In genomic region chr15:7813531-7814370, GRCm38 (mm10) we compare ENCODE assay signal across 7 mouse cellular contexts. TPM values are rescaled to one million over a fixed set of nuclear protein-coding genes. Genes with fewer than 3 reads are reported as not detected.
DNase-seq lines count a peak whose midpoint lies in the region; ATAC-seq and TF ChIP-seq lines count a peak whose summit lies in the region.

No protein-coding gene starts in this region.

- H3K36me3 ChIP-seq in lung, embryonic 15.5 days = no peaks in the 10 kb centered on the region
- H3K36me3 ChIP-seq in embryonic facial prominence, embryonic 14.5 days (ENCODE audit: control insufficient read depth, insufficient read depth, low read length) = no peaks in the 10 kb centered on the region
- no peaks in the 10 kb centered on the region for H3K36me3 ChIP-seq in hindbrain, postnatal 0 days (ENCODE audit: insufficient read depth, low read length)
- H3K36me3 ChIP-seq in midbrain, embryonic 12.5 days = no peaks in the 10 kb centered on the region

- no peak overlapping the region for H3K27ac ChIP-seq in lung, embryonic 15.5 days
- no peak overlapping the region for H3K27ac ChIP-seq in embryonic facial prominence, embryonic 14.5 days (replicated peaks; ENCODE audit: low read depth, low read length)
- no peak overlapping the region for H3K27ac ChIP-seq in hindbrain, postnatal 0 days
- H3K27ac ChIP-seq in midbrain, embryonic 12.5 days (replicated peaks) = no peak overlapping the region

- TF ChIP-seq CTCF in hindbrain, postnatal 0 days (IDR thresholded peaks at IDR 0.05; ENCODE audit: low read depth) = no peak

- 2% methylated on average over 43 of the region's 45 CpGs for WGBS in lung, embryonic 15.5 days
- under 1% methylated on average over 39 of the region's 45 CpGs for WGBS in embryonic facial prominence, embryonic 14.5 days
- under 1% methylated on average over 42 of the region's 45 CpGs for WGBS in hindbrain, postnatal 0 days
- 0% methylated on average over 39 of the region's 45 CpGs for WGBS in midbrain, embryonic 12.5 days

- peak overlapping the region; percentile 46 for H3K4me3 ChIP-seq in lung, embryonic 15.5 days
- peak overlapping the region; percentile 60 for H3K4me3 ChIP-seq in embryonic facial prominence, embryonic 14.5 days (ENCODE audit: low read depth, low read length)
- H3K4me3 ChIP-seq in hindbrain, postnatal 0 days (ENCODE audit: low read length) = peak overlapping the region; percentile 58
- peak overlapping the region; percentile 54 for H3K4me3 ChIP-seq in midbrain, embryonic 12.5 days

- no peak for ATAC-seq in lung, embryonic 15.5 days (ENCODE audit: borderline replicate concordance, extremely low read depth, low FRiP score, low TSS enrichment)
- ATAC-seq in embryonic facial prominence, embryonic 14.5 days (ENCODE audit: low read depth) = no peak
- 0 out of 2 replicates have a peak, but pooled peaks have one; percentile 8 for ATAC-seq in hindbrain, postnatal 0 days
- ATAC-seq in midbrain, embryonic 12.5 days (ENCODE audit: low FRiP score, low read depth) = peak; percentile 20; the same call in 1 of the 2 replicates

- H3K4me2 ChIP-seq in lung, embryonic 15.5 days = peak overlapping the region; percentile 95
- H3K4me2 ChIP-seq in embryonic facial prominence, embryonic 14.5 days (ENCODE audit: low read depth, low read length) = peak overlapping the region; percentile 89
- peak overlapping the region; percentile 97 for H3K4me2 ChIP-seq in hindbrain, postnatal 0 days (ENCODE audit: low read depth, low read length)
- peak overlapping the region; percentile 90 for H3K4me2 ChIP-seq in midbrain, embryonic 12.5 days (replicated peaks)

- peaks cover 96% of the 10 kb centered on the region for H3K27me3 ChIP-seq in lung, embryonic 15.5 days
- H3K27me3 ChIP-seq in embryonic facial prominence, embryonic 14.5 days (replicated peaks; ENCODE audit: control insufficient read depth, insufficient read depth, low read length) = peaks cover 95% of the 10 kb centered on the region
- H3K27me3 ChIP-seq in hindbrain, postnatal 0 days (ENCODE audit: insufficient read depth, low read length) = peaks cover 68% of the 10 kb centered on the region
- peaks cover 98% of the 10 kb centered on the region for H3K27me3 ChIP-seq in midbrain, embryonic 12.5 days

- H3K9me3 ChIP-seq in lung, embryonic 15.5 days = no peaks in the 10 kb centered on the region
- no peaks in the 10 kb centered on the region for H3K9me3 ChIP-seq in embryonic facial prominence, embryonic 14.5 days (ENCODE audit: control insufficient read depth, low read length)
- no peaks in the 10 kb centered on the region for H3K9me3 ChIP-seq in hindbrain, postnatal 0 days (ENCODE audit: low read length)
- H3K9me3 ChIP-seq in midbrain, embryonic 12.5 days = no peaks in the 10 kb centered on the region

- peak overlapping the region; percentile 25; the same call in 1 of the 2 replicates for H3K9ac ChIP-seq in lung, embryonic 15.5 days
- peak overlapping the region; percentile 53 for H3K9ac ChIP-seq in embryonic facial prominence, embryonic 14.5 days (ENCODE audit: low read depth, low read length)
- H3K9ac ChIP-seq in hindbrain, postnatal 0 days (replicated peaks; ENCODE audit: low read length) = peak overlapping the region; percentile 37
- peak overlapping the region; percentile 61 for H3K9ac ChIP-seq in midbrain, embryonic 12.5 days (replicated peaks)

- no peak for DNase-seq in lung, postnatal 25 days (ENCODE audit: low spot score)
- DNase-seq in embryonic facial prominence, embryonic 14.5 days (ENCODE audit: low spot score) = no peak
- no peak for DNase-seq in hindbrain, postnatal 0 days (ENCODE audit: low spot score)
- no peak for DNase-seq in layer of hippocampus, adult 11-12 months (ENCODE audit: low spot score)
- DNase-seq in ovary, postnatal 10 days (ENCODE audit: low spot score) = no peak

- peaks cover 42% of the 10 kb centered on the region for H3K4me1 ChIP-seq in lung, embryonic 15.5 days
- peaks cover 12% of the 10 kb centered on the region for H3K4me1 ChIP-seq in embryonic facial prominence, embryonic 14.5 days (ENCODE audit: control insufficient read depth, insufficient read depth, low read length)
- H3K4me1 ChIP-seq in hindbrain, postnatal 0 days (ENCODE audit: insufficient read depth, low read length) = peaks cover 9% of the 10 kb centered on the region; the same call in 1 of the 2 replicates
- H3K4me1 ChIP-seq in midbrain, embryonic 12.5 days = peaks cover 38% of the 10 kb centered on the region

RNA-seq across cellular contexts. Expression of gene Gdnf, which starts 3.1 kb away (rescaled TPM):
- polyA plus RNA-seq in lung, embryonic 15.5 days (2015; fragmentation: Nextera tagmentation; extraction: Ambion mirVana) = 0.06 and 0.09 TPM in 2 replicates
- polyA plus RNA-seq in embryonic facial prominence, embryonic 14.5 days (2014; fragmentation: Nextera tagmentation; extraction: Ambion mirVana) = 0.89 and 1.2 TPM in 2 replicates
- 0.36 and 0.47 TPM in 2 replicates for total RNA-seq in hindbrain, postnatal 0 days (2014; rRNA removed)
- polyA plus RNA-seq in hindbrain, postnatal 0 days (2015; fragmentation: Nextera tagmentation; extraction: Ambion mirVana) = 0.13 and 0.18 TPM in 2 replicates
- 0.22 and 0.35 TPM in 2 replicates for polyA plus RNA-seq in midbrain, embryonic 12.5 days (2016; fragmentation: Nextera tagmentation; extraction: Ambion mirVana)

Comparison
In these comparisons a context has a peak if more than half of its experiments do, and no peak if none do; other contexts are left out.
1. ATAC-seq: peak in hindbrain, postnatal 0 days (single experiment) and midbrain, embryonic 12.5 days (single experiment); none in lung, embryonic 15.5 days (single experiment) and embryonic facial prominence, embryonic 14.5 days (single experiment).
2. Peak in every context shown above with its lines, with median percentiles within 50 percentile points of each other: H3K4me2 ChIP-seq, H3K4me3 ChIP-seq and H3K9ac ChIP-seq.